Mouse (Mus musculus) ES-Bruce4 (cell line): Measurements from ENCODE around the gene Eif4e2. TPM values are rescaled to one million over a fixed set of nuclear protein-coding genes. Genes with fewer than 3 reads are reported as not detected.
A peak's percentile ranks its signal among the peaks of the same experiment; 100 is the strongest.

Experiments used
- H3K27ac ChIP-seq: 2 replicates; pipeline ENCODE4 v1.5.1; 2012; ENCODE audit warnings: low read length, inconsistent platforms; ENCODE audit not compliant: insufficient read depth
- H3K27me3 ChIP-seq: 2 replicates; pipeline ENCODE4 v1.6.1; 2012; ENCODE audit warnings: mild to moderate bottlenecking, low read length, inconsistent platforms; ENCODE audit not compliant: control insufficient read depth, poor library complexity, insufficient read depth, severe bottlenecking
- H3K36me3 ChIP-seq: 2 replicates; pipeline ENCODE4 v1.6.1; 2012; ENCODE audit warnings: inconsistent platforms, mild to moderate bottlenecking, low read length, moderate library complexity; ENCODE audit not compliant: control insufficient read depth, poor library complexity, insufficient read depth, severe bottlenecking
- H3K4me1 ChIP-seq: one replicate; pipeline ENCODE4 v1.8.1; 2011; ENCODE audit warnings: low read length; ENCODE audit not compliant: control insufficient read depth, insufficient read depth
- H3K4me3 ChIP-seq: 2 replicates; pipeline ENCODE4 v1.5.1; 2011; ENCODE audit warnings: low read depth, mild to moderate bottlenecking, low read length
- H3K9ac ChIP-seq: 2 replicates; pipeline ENCODE4 v1.6.1; 2012; ENCODE audit warnings: low read depth, mild to moderate bottlenecking, inconsistent platforms; ENCODE audit not compliant: poor library complexity, severe bottlenecking
- H3K9me3 ChIP-seq: replicated peaks from 2 replicates; pipeline ENCODE4 v1.6.1; 2012; ENCODE audit warnings: mild to moderate bottlenecking, low read length, inconsistent platforms; ENCODE audit not compliant: control insufficient read depth, poor library complexity, insufficient read depth, severe bottlenecking
- CTCF ChIP-seq: IDR thresholded peaks from one replicate; pipeline ENCODE4 v1.8.1; 2011; ENCODE audit warnings: low read depth, low read length
- EP300 ChIP-seq: IDR thresholded peaks from 2 replicates; pipeline ENCODE4 v1.6.1; 2011; ENCODE audit warnings: low read depth, low read length; ENCODE audit not compliant: insufficient read depth
- POLR2A ChIP-seq: IDR thresholded peaks from one replicate; pipeline ENCODE4 v1.8.1; 2011; ENCODE audit warnings: low read length; ENCODE audit not compliant: insufficient read depth
- polyA plus RNA-seq: library from polyadenylated mRNA; stranded (reverse); fragments of >200 nt; gene quantifications from 2 replicates; pipeline ENCODE4 v1.2.4, GENCODE M21; 2011; ENCODE audit warnings: low read depth; ENCODE audit not compliant: missing spikeins, insufficient read depth, insufficient read length

Eif4e2 gene
- 191 and 201 TPM in 2 replicates for polyA plus RNA-seq

DNA sequence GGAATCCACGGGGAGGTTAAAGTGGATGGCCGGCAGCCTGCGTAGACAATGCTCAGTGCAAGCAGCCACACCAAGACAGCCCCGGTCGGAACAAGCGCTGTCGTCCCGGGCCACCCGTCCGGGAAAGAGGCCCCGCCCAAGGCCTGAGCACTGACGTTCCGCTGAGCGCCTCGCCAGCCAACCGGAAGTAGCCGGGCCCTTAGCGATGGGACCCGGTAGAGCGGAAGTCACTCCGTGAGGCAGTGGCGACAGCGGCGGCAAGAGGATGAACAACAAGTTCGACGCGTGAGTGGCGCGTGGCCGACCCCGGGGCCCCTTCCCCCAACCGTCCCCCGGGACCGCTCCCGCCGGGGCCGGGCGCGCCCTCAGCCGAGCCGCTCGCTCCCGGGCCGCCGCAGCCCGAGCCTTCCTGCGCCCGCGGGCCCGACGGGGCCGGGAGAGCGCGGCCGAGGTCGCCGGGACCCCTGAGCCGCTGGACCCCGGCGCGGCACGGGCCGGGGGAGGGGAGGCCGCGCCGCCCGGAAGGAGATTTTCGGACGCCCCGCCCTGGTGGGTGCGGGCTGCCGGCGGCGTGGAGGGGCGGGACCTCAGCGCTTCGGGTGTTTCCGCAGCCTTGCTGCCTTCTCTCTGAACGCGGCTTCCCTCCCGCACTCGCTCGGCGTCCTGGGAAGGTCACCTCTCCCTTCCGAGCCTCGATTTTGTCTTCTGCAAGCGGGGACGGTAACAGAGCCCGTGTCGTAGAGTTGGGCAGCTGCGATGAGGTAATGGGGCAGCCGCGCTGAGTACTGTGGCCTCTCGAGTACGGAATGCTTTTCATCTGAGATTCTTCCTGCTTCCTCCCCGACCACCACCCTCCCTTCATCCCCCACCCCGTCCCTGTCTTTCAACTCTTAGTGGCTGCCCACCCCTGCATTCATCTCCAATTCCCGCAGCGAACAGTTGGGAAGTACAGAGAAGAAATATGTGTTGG lies at the start of gene Eif4e2:
Eif4e2 (plus strand) TSS at position 180 of the 970 bp plus-strand sequence.
- H3K27me3 ChIP-seq, result no peaks in the 10 kb centered on the region
- TF ChIP-seq POLR2A, result peak; percentile 69
- TF ChIP-seq EP300, result 0 out of 2 replicates have a peak, but pooled peaks have one; percentile 41
- no peak for TF ChIP-seq CTCF
- peak within 1 kb of the TSS; percentile 88 for H3K9ac ChIP-seq
- no peaks in the 10 kb centered on the region for H3K9me3 ChIP-seq
- H3K4me3 ChIP-seq, result peak within 1 kb of the TSS; percentile 98
- H3K27ac ChIP-seq, result peak within 1 kb of the TSS; percentile 73
- peaks cover 7% of the 10 kb centered on the region for H3K36me3 ChIP-seq
- no peaks in the 10 kb centered on the region for H3K4me1 ChIP-seq

DNA sequence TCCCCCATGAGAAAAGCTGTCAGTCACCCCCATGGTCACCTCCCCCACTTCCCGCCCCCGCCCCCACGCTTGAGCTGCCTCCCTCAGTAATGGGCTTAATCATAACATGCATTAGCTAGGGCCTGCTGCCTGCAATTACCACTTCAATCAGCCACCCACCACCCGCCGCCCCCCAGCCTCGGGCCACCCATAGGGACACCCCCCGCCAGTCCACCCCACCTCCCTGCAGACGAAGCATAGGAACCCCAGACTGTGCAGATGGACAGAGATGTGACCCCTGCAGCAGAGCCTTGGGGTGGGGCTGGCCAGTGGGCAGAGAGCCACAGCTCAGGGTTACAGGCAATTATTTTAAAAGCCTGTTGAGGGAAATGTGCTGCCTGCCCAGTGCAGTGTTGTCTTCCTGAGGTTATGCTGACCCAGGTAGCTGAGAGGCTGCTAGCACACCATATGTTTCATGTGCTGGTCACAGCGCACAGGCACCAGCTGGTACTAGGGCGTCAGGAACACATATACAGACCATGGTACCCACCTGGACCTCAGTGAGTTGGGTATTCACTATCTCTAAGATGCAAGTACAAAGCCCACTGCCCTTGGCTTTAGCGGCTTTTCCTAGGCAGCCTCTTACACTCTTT lies 49.4 kb upstream of the Eif4e2 start:
- no peaks in the 10 kb centered on the region for H3K4me1 ChIP-seq
- TF ChIP-seq POLR2A (no peak), EP300 (no peak), CTCF (no peak)
- H3K9ac ChIP-seq, result no peak overlapping the region
- H3K27ac ChIP-seq, result no peak overlapping the region
- H3K4me3 ChIP-seq, result no peak overlapping the region
- H3K27me3 ChIP-seq, result no peaks in the 10 kb centered on the region
- no peaks in the 10 kb centered on the region for H3K36me3 ChIP-seq
- H3K9me3 ChIP-seq, result no peaks in the 10 kb centered on the region

DNA sequence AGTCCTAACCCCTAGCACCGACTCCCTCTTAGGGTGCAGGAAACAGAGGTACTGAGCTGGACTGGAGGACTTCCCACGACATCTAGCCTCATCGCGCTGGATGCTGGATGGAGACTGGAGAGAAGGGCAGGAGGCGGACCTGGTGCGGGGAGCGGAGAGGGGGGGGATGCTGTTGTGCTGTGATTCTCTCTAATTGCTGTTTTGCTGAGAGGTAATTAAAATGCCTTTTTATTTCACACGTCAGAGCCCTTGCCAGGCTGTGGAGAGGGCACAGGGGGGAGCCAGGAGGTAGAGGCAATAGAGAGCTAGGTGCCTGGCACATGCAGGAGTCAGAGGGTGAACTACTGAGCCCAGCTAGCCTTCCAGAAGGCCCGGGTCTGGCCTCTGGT lies 48.9 kb upstream of the Eif4e2 start:
- Histone ChIP-seq H3K9me3 (no peaks in the 10 kb centered on the region), H3K27ac (no peak overlapping the region), H3K4me3 (no peak overlapping the region), H3K4me1 (no peaks in the 10 kb centered on the region), H3K9ac (no peak overlapping the region), H3K27me3 (no peaks in the 10 kb centered on the region), H3K36me3 (no peaks in the 10 kb centered on the region)
- TF ChIP-seq POLR2A, result no peak
- no peak for TF ChIP-seq EP300
- no peak for TF ChIP-seq CTCF

DNA sequence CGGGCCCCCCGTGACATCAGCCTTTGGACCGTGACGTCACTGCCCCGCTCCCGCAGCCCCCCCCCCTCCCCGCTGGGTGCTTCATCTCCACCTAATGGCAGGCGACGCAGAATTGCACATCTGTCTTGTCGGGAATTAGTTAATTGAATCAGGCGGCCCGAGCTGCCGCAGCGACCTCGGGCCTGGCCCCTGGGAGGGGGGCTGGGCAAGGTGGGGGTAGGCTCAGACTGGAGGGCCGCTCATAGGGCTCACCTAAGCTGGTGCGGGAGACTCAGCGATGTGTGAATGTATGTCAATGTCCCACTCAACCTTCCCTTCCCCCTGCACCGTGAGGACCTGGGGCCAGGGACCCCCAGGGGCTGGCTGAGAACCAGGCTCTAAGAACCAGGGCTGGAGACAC lies 43.3 kb upstream of the Eif4e2 start:
- Histone ChIP-seq H3K27ac (no peak overlapping the region), H3K9me3 (no peaks in the 10 kb centered on the region), H3K9ac (no peak overlapping the region), H3K4me1 (peaks cover 2% of the 10 kb centered on the region), H3K27me3 (no peaks in the 10 kb centered on the region), H3K4me3 (no peak overlapping the region), H3K36me3 (no peaks in the 10 kb centered on the region)
- no peak for TF ChIP-seq POLR2A
- no peak for TF ChIP-seq CTCF
- TF ChIP-seq EP300, result no peak

DNA sequence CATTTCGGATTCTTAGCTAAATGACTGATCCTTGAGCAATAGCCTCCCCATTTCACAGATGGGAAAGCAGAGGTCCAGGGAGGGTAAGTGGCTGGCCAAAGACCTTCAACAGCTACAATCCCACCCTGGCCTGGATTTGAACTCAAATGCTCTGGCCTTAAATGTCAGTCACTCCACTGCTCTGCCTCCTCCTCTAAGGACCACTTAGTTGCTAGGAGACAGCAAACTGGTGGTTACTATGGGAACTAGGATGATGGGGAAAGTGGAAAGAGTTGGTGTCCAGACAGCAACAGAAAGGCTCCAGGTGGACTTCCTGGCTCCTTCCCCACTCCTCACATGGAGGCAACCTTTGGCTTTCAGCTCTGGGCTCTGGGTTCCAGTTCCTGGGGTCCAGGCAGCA lies 42.4 kb upstream of the Eif4e2 start:
- Histone ChIP-seq H3K36me3 (no peaks in the 10 kb centered on the region), H3K9me3 (no peaks in the 10 kb centered on the region), H3K9ac (no peak overlapping the region), H3K4me1 (peaks cover 2% of the 10 kb centered on the region), H3K27me3 (no peaks in the 10 kb centered on the region), H3K4me3 (no peak overlapping the region), H3K27ac (no peak overlapping the region)
- TF ChIP-seq CTCF (no peak), EP300 (no peak), POLR2A (no peak)
